Mouse (Mus musculus) CD8-positive naive resting alpha-beta T cell, adult 57 days (primary cell): ENCODE measurements around the gene Gm12355. TPM values are rescaled to one million over a fixed set of nuclear protein-coding genes. Genes with fewer than 3 reads are reported as not detected.

ENCODE experiments used
- total RNA-seq: library from RNA; stranded (reverse); gene quantifications from one replicate; pipeline ENCODE4 v1.2.4, GENCODE M21; 2023

The Gm12355 gene
- total RNA-seq = 28.9 TPM

DNA sequence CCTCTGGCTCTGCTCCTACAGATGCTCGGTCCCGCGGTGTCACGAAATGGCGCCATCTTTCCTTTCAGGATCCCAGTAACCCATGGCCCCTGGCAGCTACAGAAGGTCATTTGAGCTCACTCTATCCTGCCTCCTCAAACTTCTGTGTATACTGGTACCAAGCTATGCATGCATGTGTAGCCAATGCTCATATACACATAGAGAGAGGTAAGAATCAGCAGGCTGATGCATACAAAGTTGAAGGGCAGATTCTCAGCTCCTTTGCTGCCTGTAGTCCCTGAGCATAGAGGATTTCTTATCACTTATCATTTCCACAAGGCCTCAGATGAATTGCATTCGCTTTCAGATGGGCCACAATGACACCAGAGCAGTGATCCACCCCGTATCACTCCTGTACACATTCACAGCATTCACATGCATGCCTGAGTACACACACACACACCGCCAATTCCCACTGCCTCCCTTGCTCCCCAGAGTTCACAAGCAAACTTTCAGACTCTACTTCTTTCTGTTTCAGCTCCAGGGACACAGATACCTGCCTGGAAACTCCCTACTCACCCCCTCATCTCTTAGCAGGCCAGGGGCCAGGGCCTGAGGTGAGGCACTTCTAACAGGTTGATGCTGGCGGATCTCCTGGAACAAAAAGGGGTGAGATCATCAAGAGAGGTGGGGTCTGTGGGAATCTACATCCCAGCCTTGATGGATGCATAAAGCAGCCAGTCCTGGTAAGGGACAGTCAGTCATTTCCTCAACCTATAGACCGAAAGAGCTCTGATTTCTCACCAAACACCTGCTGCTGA lies at the start of gene Gm12355, which contains the start of gene Gsdma3:
Gene Gm12355, minus strand, starts transcription at position 51 of the 800 bp plus-strand sequence.
Gene Gsdma3, plus strand, starts transcription at position 750 of the 800 bp plus-strand sequence.

DNA sequence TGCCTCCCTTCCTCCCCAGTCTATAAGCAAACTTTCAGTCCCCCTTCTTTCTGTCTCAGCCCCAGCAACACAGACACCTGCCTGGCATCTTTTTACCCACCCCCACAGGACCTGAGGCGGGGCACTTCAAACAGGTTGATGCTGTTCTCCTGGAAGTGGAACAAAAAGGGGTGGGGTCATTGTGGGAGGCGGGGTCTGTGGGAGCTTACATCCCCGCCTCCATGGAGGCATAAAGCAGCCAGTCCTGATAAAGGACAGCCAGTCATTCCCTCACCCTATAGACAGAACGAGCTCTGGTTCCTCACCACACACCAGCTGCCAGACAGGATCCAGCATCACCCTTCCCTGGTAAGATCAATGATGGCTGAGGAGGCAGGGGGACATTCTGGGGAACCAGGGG lies 38.6 kb upstream of the Gm12355 start, which contains the start of gene Gsdma:
Gene Gsdma, plus strand, starts transcription at position 261 of the 400 bp plus-strand sequence.

DNA sequence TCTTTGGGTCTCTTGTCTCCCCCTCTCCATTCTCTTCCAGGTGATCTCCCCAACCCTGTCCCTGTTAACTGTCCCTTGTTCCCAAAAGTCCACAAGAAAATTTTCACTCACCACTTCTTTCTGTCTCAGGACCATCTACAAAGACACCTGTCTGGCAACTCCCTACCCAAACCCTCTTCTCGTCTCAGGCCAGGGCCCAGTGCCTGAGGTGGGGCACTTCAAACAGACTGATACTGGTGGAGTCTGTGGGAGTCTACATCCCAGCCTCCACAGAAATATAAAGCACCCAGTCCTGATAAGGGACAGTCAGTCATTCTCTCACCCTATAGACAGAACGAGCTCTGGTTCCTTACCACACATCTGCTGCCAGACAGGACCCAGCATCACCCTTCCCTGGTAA lies 21.0 kb upstream of the Gm12355 start, which contains the start of gene Gsdma2:
Gene Gsdma2, plus strand, starts transcription at position 301 of the 400 bp plus-strand sequence.

DNA sequence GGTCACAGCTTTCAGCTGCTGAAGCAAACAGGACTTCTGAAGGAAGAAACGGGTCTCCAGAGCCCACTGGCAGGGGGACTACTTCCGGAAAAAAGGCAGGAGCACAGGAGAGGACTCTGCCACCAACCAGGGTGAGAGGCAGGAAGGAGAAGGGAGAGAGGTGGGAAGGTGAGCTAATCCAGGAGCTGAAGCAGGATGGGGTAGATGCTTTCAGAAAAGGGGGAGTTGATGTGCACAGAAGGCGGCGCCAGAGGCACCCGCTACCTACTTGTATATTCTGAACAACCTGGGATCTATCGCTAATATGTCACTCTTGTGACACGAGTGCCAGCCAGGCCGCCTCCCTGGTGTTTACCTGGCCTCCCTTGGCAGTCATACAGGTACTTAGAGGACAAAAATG lies 27.5 kb downstream of the Gm12355 start, which contains the start of gene Lrrc3c:
Gene Lrrc3c, plus strand, starts transcription at position 301 of the 400 bp plus-strand sequence.

DNA sequence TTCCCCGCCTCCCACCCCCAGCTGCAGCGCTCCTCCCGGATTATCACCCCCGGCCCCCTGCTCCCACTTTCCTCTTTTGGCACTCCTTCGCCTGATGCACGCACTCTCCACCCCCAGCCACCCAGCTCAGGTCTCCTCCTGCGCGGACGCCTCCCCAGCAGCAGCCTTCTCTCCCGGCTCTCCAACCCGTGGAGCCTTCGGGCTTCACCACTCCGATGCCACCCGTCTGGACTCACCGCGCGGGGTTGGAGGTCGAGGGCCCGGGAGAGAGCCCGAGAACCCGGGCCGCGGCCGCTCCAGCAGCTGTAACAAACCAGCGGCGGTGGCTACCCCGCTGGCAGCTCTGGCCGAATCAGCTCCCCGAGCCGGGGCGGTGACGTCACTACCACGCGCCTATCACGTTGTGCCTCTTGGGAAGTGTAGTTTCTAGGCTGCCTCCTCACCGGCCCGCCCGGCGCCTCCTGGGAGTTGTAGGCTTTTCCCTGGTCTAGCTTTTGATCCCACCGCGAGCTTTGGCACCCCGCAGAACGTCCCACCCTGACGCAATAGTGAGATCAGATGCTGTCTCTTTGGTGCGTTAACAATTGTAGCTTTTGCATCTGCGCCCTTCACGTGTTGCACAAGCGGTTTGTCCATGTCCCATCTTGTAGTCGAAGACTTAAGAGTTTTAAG lies 38.4 kb downstream of the Gm12355 start, which contains the start of gene Ormdl3:
Gene Ormdl3, minus strand, starts transcription at position 477 of the 672 bp plus-strand sequence.

Other genes starting within 250 kb of the Gm12355 start
- gene Tcap, start 241.8 kb downstream of the Gm12355 start, total RNA-seq = not detected
- not detected for gene Pnmt, start 239.2 kb downstream of the Gm12355 start, total RNA-seq
- gene Pgap3, start 225.2 kb downstream of the Gm12355 start, total RNA-seq = 11.3 TPM
- gene Erbb2, start 213.2 kb downstream of the Gm12355 start, total RNA-seq = not detected
- 43.0 TPM for gene Mien1, start 186.7 kb downstream of the Gm12355 start, total RNA-seq
- gene Grb7, start 179.3 kb downstream of the Gm12355 start, total RNA-seq = 0.31 TPM
- gene Ikzf3, start 79.6 kb downstream of the Gm12355 start, total RNA-seq = 178 TPM
- gene Zpbp2, start 74.6 kb downstream of the Gm12355 start, total RNA-seq = 3.7 TPM
- 20.5 TPM for gene Ormdl3, start 38.3 kb downstream of the Gm12355 start, total RNA-seq
- gene Lrrc3c, start 27.4 kb downstream of the Gm12355 start, total RNA-seq = not detected
- not detected for gene Gsdma3, start 699 bp upstream of the Gm12355 start, total RNA-seq
- gene Gsdma2, start 21.1 kb upstream of the Gm12355 start, total RNA-seq = not detected
- not detected for gene Gsdma, start 38.7 kb upstream of the Gm12355 start, total RNA-seq
- gene Psmd3, start 56.9 kb upstream of the Gm12355 start, total RNA-seq = 74.1 TPM
- gene Csf3, start 75.6 kb upstream of the Gm12355 start, total RNA-seq = not detected
- gene Med24, start 103.8 kb upstream of the Gm12355 start, total RNA-seq = 67.4 TPM
- gene Thra, start 115.0 kb upstream of the Gm12355 start, total RNA-seq = 48.1 TPM
- 4.7 TPM for gene Nr1d1, start 149.7 kb upstream of the Gm12355 start, total RNA-seq
- 99.1 TPM for gene Msl1, start 169.9 kb upstream of the Gm12355 start, total RNA-seq
- gene Casc3, start 179.2 kb upstream of the Gm12355 start, total RNA-seq = 96.9 TPM
- gene Rapgefl1, start 211.1 kb upstream of the Gm12355 start, total RNA-seq = 0.77 TPM
- 45.4 TPM for gene Wipf2, start 238.0 kb upstream of the Gm12355 start, total RNA-seq